Mouse (Mus musculus): ENCODE measurements around the gene Thra.

Gene Thra

GRCm38 (mm10) chr11:98783236-98783696, 42.8 kb downstream of the Thra start:
- DNase-seq, result peak; percentile 99 to 100

DNA sequence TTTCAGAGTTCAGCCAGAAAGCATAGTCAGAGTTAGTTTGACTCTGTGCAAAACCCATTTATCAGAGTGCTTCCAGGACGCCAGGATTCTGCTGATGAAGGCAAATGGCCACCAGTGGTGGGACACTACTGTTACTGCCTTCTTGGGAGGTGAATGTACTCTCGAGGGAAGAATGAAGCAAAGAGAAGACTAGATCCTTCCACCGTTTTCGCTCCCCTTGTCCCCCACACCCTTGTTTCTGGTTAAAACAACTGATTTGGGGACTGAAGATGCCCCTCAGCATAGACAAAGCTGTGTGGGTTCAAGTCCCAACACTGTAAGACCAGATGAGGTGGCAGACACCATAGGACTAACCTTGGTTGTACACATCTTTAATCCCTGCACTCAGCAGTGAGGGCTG, 43.7 kb downstream of the Thra start:
- DNase-seq, result no peak

- DNase-seq, result peak; percentile 25 to 30
Measured at GRCm38 (mm10) chr11:98785214-98785613, 44.8 kb downstream of the Thra start.

- peak; percentile 80 to 81 for DNase-seq
Measured at GRCm38 (mm10) chr11:98785772-98786281, 45.4 kb downstream of the Thra start.

DNA sequence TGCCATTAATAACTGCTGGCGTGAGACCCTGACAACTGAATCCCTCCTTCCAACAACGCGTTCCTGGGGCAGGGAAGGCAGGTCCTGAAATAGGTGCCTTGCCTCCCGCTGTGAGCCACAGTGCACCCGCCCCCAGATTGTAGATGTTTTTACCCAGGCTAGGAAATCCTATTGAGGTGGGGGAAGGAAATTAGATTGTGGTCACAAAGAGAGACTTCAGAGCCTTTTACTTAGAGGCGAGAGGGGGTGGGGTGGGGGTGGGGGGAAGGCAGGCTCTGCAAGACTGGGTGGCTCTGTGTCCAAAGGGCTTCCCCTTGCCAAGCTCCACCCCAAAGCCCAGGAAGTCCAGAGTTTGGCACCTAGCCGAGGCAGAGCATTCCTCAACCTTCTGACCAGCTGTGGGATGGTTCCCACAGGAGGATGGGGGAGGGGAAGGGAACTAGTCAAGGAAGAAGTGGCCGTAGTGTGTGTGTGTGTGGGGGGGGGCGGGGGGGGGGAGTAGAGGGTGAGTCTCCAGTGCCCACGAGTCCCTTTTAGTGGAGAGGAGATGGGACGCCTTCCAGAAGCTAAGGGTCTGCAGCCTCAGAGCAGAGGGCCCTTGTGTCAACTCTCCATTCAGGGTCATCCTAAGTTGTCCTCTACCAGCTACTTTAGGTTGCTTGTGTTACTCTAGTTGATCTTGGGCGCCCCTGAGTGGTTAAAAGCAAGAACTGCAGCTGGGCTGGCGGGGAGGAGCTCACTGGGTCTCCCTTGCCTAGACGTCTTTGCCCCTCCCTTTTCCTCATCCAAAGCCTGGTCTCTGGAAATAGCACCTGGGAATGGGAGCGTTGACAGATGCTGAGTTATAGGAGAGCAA, 46.1 kb downstream of the Thra start:
- DNase-seq, result peak; percentile 99

- no peak for DNase-seq
Measured at GRCm38 (mm10) chr11:98787229-98787628, 46.8 kb downstream of the Thra start.

DNA sequence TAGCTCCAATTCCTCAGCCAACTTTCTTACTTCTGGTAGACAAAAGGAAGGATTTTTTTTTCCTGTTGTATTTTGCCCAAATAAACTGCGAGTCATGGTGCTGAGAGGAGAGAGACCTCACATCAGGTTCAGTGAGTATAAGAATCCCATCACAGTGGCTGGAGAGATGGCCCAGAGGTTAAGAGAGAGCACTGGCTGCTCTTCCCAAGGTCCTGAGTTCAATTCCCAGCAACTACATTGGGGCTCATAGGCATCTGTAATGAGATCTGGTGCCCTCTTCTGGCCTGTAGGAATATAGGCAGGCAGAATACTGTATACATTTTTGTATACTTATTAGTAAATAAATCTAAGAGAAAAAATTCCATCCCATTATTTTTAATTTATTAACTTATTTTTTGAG, 47.3 kb downstream of the Thra start:
- DNase-seq, result no peak

- DNase-seq, result no peak
Measured at GRCm38 (mm10) chr11:98788139-98788538, 47.7 kb downstream of the Thra start.

DNA sequence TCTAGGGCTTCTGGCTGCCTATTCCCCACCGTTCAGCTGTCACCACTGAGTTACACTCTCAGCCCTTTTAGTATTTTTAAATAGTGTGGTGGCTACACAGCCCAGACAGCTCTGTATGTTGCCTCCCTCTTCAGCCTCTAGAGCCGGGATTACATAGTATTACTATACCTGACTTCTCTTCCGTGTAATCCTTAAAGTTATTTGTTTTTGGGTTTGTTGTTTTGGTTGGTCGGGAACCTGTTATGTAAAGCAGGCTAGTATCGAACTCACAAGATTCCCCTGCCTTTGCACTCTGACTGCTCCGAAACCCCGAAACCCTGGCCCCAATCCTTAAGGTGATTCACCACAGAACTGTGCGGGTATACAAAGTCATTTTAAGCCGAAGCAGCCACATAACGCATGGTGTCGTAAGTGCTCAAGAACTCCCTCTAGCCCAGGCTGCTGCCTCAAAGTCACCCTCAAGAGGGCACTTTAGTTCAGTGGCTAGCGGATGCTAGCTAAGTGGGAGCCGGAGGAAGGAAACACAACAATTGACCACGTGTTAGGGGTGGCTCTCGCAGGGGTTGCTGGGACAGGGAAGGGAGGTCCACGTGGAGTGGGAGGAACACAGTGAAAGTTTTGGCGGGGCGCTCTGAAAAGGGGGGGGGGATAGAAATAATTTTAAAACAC, 48.2 kb downstream of the Thra start:
- DNase-seq, result peak; percentile 93 to 94

- peak in 1 of 2 experiments; percentile 40 for DNase-seq
Measured at GRCm38 (mm10) chr11:98789219-98789807, 48.9 kb downstream of the Thra start.

DNA sequence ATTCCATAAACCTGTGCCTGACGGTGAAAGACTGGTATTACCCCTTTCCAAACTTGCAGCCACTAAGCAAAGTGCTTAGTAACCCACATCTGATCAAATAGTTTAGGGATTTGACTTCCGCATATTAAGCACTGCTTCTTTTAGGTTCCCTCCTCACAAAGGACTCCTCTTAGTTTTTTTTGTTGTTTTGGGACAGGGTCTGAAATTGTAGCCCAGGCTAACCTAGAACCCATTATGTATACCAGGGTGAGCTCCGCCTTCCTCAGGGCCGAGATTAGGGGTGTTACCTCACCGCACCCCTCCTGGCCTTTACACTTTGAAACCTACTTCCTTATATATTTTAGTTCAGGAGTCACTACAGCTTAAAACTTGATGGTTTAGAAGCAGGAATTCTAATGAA, 49.4 kb downstream of the Thra start:
- no peak for DNase-seq

DNA sequence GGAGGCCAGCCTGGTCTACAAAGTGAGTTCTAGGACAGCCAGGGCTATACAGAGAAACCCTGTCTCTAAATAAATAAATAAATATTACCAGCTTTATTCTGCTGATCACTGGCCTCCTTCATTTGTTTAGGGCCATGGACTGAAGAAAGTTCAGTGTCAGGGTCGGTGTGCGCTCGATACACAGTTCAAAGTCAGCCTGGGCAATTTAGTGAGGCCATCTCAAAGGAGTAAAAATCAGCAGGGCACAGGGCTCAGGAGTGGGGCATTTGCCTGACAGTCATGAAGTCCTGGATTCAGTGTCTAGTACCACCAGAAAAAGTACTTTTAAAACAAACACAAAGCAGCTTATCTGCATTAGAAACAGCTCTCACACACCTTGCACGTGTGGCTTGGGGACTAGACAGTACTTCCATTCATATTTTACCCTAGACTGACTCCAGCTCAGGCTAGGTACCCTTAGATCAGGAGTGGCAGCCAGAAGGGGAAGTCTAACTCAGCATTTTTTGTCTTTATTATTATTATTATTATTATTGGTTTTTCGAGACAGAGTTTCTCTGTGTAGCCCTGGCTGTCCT, 50.3 kb downstream of the Thra start:
- DNase-seq, result no peak

DNA sequence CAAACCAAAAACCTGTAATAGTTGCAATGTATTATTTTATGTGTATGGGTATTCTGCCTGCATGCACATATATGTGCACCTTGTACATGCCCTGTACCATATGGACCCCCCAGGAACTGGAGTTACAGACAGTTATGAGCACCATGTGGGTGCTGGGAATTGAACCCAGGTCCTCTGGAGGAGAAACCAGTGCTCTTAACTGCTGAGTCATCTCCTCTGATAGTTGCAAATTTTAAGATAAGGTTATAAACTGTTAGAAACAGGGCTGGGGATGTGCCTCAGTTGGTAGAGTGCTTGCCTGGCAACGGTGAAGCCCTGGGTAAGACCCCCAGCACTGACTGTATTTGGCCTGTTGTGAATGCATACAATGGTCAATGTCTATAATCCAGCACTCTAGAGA, 51.0 kb downstream of the Thra start:
- DNase-seq, result no peak

DNA sequence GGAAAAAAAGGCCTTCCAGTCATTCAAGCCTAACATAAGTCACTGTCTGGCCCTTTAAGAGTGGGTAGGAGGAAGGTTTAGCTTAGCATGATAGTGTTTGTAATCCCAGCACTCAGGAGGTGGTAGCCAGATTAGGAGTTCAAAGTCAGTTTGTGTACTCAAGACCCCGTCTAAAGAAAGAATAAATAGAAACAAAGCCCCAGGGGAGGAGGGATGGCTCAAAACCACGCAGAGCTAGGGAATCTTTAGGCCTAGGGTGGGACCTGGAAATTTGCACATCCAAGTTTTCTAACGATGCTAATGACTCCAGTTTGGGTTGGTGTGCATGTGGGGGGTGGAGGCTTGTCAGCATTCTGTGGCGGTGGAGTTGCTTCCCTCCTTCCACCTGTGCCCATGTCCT, 51.6 kb downstream of the Thra start:
- no peak for DNase-seq

DNA sequence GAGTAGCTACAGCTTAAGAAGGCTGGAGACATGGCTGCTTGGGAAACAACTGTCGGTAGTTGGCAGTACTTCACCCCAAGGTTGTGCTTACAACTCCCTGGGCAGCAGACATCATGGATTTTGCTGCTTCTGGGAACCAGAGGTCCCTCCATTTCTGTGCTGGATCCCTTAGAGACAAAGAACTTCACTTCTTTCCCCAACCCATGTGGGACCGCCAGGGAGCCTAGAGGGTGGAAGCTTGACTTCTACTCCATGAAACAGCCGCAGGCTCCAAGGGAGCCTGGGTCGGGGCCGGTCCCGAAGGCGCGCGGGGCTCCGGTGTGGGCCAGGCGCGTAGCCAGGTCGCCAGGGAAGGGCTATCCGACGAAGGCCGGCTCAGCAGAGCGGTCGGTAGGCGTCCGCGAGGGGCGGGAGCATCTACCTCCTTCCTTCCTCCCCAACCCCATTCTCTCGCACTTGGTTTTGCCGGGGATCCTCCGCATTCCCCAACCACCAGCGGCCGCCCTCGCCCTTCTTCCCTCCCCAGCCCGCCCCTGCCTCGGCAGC, 54.1 kb downstream of the Thra start:
- peak; percentile 76 to 78 for DNase-seq

DNA sequence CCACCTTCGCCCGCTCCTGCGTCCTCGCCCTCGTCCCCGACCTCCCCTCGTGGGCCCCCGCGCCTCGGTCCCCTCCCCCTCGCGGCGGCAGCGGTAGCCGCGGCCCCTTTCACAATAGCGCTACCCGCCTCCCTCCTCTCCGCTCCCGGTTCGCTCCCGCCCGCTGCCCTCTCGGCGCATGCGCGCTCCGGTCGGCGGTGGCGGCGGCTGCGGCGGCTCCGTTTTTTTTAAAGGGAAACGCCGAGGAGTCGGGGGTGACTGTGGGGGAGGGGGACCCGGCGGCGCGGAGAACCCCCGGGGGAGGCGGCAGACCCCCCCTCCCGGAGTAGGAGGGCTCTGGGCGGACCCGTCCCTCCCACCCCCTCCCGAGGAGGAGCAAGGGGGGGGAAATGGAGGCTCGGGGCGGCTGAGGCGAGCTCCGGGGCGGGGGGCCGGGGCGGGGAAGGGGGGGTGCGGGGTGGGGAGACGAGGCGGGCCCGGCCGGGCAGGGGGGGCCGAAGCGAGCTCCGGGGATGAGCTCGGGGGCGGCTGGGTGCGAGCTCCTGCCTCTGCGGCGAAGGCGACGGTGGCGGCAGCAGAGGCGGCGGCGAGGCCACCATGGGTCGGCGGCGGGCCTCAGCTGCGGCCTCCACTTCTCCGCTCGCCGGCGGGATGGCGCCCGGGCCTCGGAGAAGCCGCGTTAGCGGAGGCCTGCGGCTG, 54.7 kb downstream of the Thra start, which contains the start of gene Msl1:
Gene Msl1 (plus strand): TSS at position 502 of the 699 bp plus-strand sequence.
- peak; percentile 83 to 88 for DNase-seq

DNA sequence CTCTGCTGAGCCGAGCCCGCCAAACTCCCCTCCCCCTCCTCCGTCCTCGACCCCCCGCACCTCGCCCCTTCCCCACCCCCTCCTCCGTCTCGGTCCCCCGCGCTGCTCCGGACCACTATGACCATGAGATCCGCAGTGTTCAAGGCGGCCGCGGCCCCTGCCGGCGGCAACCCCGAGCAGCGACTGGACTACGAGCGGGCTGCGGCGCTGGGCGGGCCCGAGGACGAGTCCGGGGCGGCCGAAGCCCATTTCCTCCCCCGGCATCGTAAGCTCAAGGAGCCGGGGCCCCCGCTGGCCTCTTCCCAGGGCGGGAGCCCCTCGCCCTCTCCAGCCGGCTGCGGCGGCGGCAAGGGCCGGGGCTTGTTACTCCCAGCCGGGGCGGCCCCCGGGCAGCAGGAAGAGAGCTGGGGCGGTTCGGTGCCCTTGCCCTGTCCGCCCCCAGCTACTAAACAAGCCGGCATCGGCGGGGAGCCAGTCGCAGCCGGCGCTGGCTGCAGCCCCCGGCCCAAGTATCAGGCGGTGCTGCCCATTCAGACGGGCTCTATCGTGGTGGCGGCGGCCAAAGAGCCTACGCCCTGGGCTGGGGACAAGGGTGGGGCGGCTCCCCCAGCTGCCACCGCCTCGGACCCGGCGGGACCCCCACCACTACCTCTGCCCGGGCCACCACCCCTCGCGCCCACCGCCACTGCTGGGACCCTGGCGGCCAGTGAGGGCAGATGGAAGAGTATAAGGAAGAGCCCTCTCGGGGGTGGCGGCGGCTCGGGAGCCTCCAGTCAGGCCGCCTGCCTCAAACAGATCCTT, 55.5 kb downstream of the Thra start:
- peak; percentile 38 to 48 for DNase-seq

- DNase-seq, result peak; percentile 45 to 52
Measured at GRCm38 (mm10) chr11:98796515-98797216, 56.2 kb downstream of the Thra start.

GRCm38 (mm10) chr11:98797306-98797705, 56.9 kb downstream of the Thra start:
- DNase-seq, result no peak

- DNase-seq, result no peak
Measured at GRCm38 (mm10) chr11:98797909-98798308, 57.5 kb downstream of the Thra start.

GRCm38 (mm10) chr11:98804605-98805004, 64.2 kb downstream of the Thra start, which contains the start of gene Casc3:
TSS of gene Casc3 (plus strand) at chr11:98804905.
- DNase-seq, result no peak
